Mouse (Mus musculus) erythroblast, adult 5-6 weeks (primary cell): Measurements from ENCODE around the gene Timm29. TPM values are rescaled to one million over a fixed set of nuclear protein-coding genes. Genes with fewer than 3 reads are reported as not detected.
A peak's percentile ranks its signal among the peaks of the same experiment; 100 is the strongest.

ENCODE experiments used
- ATAC-seq: replicated peaks from 2 replicates; pipeline ENCODE4 v1.8.0; 2016; ENCODE audit warnings: moderate number of reproducible peaks, mild to moderate bottlenecking, moderate TSS enrichment, inconsistent platforms; ENCODE audit not compliant: poor library complexity, low FRiP score, severe bottlenecking
- total RNA-seq, 2 experiments: library from RNA; stranded (forward) in 1 of 2; stranded (reverse) in 1 of 2; fragments of 150-400 nt in 1 of 2; fragments of 200-764, 138-1000 nt in 1 of 2; gene quantifications; 2 replicates each; pipeline versions ENCODE4 v1.2.3 to v1.2.4; 2015 to 2017; ENCODE audit warnings: low replicate concordance in 2 of 2

Timm29 gene
- total RNA-seq, 2 experiments from 2014 or later = 16.7 to 17.0 TPM

DNA sequence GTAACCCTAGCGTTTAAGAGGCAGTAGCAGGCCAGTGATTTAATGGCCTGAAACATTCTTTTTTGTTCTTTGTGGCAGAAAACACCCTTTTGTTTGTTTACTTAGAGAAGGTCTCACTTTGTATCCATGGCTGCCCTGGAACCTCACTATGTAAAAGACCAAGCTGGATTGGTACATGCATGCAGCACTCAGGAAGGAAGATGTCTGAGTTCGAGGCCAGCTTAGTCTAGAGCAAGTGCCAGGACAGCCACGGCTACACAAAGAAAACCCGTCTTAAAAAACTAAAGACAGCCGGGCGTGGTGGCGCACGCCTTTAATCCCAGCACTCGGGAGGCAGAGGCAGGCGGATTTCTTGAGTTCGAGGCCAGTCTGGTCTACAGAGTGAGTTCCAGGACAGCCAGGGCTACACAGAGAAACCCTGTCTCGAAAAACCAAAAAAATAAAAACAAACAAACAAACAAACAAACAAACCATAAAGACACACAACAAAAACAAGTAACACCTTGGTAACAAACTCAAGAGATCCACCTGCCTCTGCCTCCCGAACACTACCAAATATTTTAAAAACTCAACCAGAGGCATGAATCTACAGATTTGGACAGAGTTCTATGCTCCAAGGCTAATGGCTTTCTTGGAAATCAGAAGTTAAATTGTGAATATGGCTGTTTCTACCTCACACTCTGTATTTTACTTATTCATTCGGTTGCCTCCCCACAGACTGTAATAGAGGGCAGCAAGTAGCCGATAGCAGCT lies 22.5 kb downstream of the Timm29 start:
- ATAC-seq = no peak; the same call in 1 of the 2 replicates

DNA sequence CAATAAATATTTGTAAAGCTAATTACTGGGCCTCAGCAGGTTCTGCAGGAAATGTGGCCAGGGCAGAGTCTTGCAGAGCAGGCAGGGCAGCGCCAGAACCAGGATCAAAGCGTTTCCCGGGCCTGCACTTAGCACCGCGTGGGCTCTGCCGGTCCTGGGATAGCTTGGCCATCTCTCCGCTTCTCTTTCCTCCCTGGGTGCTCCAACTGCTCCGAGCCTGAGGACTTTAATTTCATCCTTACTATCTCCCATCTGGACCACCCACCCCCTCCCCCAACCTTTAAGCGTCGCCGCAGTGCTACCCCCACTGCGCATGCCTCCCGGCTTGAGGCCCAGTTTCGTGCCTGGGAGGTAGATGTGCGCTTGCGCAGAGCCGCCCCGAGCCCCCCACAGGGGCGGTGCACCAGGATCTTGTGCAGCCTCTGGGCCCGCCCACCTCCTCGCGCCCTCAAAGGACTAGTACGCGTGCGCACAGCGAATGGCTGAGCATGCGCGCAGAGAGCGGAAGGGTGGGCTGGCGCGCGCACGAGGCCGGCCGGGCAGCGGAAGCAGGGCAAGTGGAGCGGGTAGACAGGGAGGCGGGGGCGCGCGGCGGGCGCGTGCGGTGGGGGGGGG lies 23.2 kb downstream of the Timm29 start, which contains the start of gene Smarca4:
Smarca4 (plus strand) TSS at position 553 of the 615 bp plus-strand sequence.
- peak; percentile 96 for ATAC-seq

DNA sequence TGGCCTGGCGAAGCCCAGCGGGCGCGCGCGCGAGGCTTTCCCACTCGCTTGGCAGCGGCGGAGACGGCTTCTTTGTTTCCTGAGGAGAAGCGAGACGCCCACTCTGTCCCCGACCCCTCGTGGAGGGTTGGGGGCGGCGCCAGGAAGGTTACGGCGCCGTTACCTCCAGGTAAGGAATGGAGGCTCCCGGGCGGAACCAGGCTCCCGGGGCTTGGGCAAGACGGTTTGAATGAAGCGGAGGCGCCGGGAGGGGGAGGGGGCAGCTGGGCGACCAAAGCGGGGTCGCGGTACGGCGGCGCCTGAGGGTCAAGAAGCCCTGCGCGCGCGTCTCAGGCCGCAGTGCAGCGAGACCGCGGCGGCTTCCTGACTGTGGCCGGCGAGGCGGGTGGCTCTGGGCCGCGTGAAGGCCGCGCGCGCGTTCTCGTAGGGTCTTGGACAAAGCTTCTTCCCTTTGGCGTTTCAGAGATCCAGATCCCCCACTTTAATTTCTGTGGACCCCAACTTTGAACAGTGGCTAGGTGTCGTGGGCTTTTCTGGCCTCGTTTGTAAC lies 23.8 kb downstream of the Timm29 start:
- 0 out of 2 replicates have a peak, but pooled peaks have one; percentile 35 for ATAC-seq

DNA sequence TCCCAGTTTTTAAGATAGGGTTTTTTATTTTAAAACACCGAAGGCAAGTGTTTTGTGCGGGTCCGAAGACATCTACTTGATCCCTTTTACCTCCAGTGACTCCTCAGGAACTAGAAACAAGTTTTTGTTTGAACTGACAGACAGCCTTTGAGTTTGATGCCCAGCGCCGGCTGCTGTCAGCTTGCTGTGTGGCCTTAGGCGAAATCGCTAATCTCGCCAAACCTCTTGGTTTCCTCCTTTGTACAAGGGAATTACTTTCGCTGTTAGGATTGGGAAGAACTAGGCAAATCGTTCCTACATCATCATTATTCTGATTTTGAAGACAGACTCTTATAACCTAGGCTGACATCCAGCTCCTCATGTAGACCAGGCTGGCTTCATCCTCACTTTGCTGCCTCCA lies 24.5 kb downstream of the Timm29 start:
- ATAC-seq = peak; percentile 56

DNA sequence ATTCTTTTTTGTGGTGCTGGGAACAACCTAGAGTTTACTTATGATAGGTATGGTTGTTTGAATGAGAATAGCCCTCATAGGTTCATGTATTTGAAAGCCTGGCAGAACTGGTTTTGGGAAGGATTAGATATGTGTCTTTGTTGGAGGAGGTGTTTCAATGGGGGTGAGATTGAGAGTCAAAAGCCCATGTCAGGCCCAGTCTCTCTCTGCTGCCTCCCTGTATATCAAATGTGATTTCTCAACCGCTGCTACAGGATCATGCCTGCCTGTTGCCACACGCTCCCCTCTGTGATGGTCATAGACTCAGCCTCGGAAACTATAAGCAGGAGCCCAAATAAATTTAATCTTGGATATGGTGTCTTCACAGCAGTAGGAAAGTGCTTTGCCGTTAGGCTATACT lies 27.7 kb downstream of the Timm29 start:
- no peak for ATAC-seq

DNA sequence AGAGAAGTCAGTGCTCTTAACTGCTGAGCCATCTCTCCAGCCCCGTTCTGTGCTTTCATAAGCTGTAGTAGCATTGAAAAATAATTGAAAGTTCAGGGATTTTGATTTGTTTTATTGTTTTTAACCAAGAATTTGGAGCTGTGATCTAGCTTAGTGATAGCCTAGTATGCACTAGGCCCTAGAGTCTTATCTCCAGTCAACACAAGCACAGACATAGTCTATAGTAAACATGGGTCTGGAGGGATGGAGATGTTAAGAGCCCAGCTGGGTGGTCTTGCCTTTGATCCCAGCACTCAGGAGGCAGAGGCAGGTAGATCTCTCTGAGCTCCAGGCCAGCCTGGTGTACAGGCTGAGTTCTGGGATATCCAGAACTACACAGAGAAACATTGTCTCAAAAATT lies 30.2 kb downstream of the Timm29 start:
- no peak for ATAC-seq

DNA sequence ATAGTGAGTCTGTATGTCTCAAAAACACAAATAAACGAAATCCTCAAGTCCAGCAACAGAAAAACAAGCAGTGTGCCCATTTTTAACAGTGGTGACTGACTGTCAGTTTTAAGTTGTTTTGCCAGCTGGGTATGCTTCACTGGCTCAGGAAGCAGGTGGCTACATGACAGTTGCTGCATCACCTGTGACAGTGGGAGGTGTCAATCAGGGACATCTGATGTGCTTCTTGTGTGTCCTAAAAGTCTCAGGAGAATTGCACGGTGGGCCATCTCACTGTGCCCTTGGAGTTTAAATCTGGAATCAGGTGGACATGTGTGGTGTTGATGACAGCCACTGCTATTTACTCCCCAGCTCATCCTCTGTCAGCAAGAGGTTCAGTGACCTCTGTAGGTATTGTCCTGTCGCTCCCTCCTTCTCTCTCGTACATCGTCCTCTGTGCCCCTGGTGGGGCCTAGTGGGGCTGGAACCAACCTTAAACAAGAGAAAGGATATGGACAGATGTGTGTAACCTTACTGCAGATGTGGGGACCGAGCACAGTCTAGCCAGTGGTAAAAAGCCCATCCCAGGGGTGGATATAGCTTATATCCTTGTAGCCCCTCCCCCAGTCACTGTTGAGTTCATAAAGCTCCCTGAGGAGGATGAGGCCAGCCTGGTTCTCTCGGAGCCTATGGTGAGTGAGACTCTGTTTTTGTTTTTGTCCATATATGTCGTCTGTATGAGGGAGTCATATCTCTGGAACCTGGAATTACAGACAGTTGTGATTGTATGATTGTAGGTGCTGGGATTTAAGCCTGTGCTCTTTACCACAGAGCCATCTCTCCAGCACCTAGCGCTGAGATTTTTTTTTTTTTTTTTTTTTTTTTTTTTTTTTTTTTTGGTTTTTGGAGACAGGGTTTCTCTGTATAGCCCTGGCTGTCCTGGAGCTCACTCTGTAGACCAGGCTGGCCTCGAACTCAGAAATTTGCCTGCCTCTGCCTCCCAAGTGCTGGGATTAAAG lies 33.1 kb downstream of the Timm29 start:
- no peak for ATAC-seq

DNA sequence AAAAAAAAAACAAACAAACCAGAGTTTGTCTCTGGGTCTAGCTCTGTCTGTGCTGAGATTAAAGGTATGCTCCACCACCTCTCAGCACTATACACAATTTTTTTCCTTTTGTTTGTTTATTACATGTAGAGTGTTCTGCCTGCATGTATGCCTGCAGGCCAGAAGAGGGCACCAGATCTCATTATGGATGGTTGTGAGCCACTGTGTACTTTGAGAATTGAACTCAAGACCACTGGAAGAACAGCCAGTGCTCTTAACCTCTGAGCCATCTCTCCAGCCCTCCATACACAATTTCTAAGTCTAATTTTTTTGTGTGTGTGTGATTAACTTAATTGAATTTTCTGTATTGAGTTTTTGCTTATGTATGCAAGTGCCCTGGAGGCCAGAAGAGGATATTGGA lies 34.0 kb downstream of the Timm29 start:
- ATAC-seq = peak; percentile 39; the same call in 1 of the 2 replicates

DNA sequence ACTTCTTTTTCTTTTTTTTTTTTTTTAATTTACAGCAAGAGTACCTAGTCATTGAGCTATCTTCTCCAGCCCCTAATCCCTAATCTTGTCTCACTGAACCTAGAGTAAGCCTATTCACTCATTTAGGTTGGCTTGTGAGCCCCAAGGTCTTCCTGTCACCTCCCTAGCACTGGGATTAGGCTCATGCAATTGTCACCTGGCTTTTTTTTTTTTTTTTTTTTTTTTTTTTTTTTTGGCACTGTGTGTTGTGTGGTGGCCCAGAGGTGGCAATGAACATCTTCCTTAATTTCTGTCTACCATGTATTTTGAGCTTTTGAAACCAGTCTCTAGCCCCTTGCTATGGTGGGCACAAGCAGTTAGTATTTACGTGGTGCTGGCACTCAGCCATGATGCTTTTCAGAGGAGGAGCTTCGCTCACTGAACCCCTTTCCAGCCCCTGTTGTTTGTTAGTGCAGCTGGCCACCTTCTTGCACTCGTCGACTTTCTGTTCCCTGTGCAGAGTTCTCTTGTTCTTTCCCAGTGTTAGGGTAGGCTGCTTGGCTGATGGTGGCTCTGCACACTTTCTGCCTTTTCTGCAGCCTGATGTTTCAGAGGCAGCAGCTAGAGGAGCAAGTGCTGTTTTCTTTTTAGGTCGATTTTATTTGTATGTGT lies 34.7 kb downstream of the Timm29 start:
- no peak for ATAC-seq

DNA sequence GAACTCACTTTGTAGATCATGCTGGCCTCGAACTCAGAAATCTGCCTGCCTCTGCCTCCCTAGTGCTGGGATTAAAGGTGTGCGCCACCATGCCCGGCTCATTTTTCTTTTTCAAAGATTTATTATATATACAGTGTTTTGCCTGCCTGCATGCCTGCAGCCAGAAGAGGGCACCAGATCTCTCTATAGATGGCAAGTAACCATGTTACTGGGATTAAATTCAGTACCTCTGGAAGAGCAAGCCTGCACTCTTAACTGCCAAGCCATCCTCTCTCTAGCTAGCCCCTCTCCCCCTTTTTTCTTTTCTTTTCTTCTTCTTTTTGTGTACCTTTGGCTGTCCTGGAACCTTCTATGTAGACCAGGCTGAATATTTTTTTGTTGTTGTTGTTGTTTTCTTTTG lies 38.2 kb downstream of the Timm29 start:
- ATAC-seq = peak; percentile 75

DNA sequence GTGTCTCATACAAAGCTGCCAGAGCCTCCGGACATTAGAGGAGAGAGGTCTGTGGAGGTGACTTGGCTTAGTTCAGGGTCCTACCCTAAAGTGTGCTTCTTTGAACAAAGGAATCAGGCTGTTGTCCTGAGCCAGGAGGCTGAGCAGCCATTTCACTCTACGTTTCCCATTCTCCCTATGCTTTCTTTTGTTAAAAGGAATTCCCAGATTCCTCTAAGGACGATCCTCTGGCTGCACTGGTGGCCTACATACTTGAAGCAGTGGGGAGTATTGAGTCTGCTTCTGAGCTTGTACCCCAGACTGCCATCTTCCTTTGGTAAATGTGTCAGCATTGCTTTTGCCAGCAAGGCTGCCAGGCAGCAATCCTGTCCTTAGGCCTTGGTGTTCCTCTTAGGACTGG lies 40.6 kb downstream of the Timm29 start:
- ATAC-seq = no peak

DNA sequence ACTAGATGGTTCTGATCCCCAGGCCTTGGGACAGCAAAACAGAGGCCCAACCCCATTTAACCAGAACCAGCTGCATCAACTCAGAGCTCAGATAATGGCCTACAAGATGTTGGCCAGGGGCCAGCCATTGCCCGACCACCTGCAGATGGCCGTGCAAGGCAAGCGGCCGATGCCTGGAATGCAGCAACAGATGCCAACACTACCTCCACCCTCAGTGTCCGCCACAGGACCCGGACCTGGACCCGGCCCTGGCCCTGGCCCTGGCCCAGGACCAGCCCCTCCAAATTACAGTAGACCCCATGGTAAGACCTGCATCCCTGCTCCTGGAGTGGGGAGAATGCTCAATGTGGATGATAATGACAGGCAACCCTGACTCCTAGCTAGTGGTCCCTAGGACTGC lies 43.1 kb downstream of the Timm29 start:
- ATAC-seq = no peak

DNA sequence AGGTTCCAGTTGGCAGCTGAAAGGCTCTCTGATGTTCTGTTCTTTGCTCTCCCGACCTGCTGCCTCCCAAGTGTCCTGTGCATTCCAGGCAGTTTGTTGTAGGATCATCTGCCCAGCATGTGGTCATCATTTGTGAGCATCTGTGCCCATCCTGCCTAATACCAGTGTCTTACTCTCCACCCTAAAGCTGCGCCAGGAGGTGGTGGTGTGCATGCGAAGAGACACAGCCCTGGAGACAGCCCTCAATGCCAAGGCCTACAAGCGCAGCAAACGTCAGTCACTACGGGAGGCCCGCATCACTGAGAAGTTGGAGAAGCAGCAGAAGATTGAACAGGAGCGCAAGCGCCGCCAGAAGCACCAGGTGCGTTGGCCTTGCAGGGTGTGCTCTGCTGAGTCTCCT lies 46.5 kb downstream of the Timm29 start:
- no peak for ATAC-seq

Other genes with a start within 250 kb of the Timm29 start
- gene Ilf3, start 224.9 kb upstream of the Timm29 start, total RNA-seq (2015; ENCODE audit: low replicate concordance) = 12.5 and 15.2 TPM in 2 replicates
- gene Ilf3, start 224.9 kb upstream of the Timm29 start, total RNA-seq (2017; ENCODE audit: low replicate concordance) = 14.2 and 16.5 TPM in 2 replicates
- gene Qtrt1, start 180.9 kb upstream of the Timm29 start, total RNA-seq (2015; ENCODE audit: low replicate concordance) = 1.7 and 8.8 TPM in 2 replicates
- gene Qtrt1, start 180.9 kb upstream of the Timm29 start, total RNA-seq (2017; ENCODE audit: low replicate concordance) = 1.4 and 5.1 TPM in 2 replicates
- gene Dnm2, start 167.8 kb upstream of the Timm29 start, total RNA-seq (2015; ENCODE audit: low replicate concordance) = 40.5 and 46.4 TPM in 2 replicates
- gene Dnm2, start 167.8 kb upstream of the Timm29 start, total RNA-seq (2017; ENCODE audit: low replicate concordance) = 72.2 and 100 TPM in 2 replicates
- gene Tmed1, start 82.5 kb upstream of the Timm29 start, total RNA-seq (2015; ENCODE audit: low replicate concordance) = 2.1 and 3.6 TPM in 2 replicates
- gene Tmed1, start 82.5 kb upstream of the Timm29 start, total RNA-seq (2017; ENCODE audit: low replicate concordance) = 0.85 and 5.9 TPM in 2 replicates
- 37.3 and 39.5 TPM in 2 replicates for gene AB124611, start 66.5 kb upstream of the Timm29 start, total RNA-seq (2015; ENCODE audit: low replicate concordance)
- 39.3 and 42.3 TPM in 2 replicates for gene AB124611, start 66.5 kb upstream of the Timm29 start, total RNA-seq (2017; ENCODE audit: low replicate concordance)
- 35.7 and 90.5 TPM in 2 replicates for gene Carm1, start 45.8 kb upstream of the Timm29 start, total RNA-seq (2015; ENCODE audit: low replicate concordance)
- gene Carm1, start 45.8 kb upstream of the Timm29 start, total RNA-seq (2017; ENCODE audit: low replicate concordance) = 51.5 and 54.9 TPM in 2 replicates
- 1.3 and 2.3 TPM in 2 replicates for gene Yipf2, start 106 bp downstream of the Timm29 start, total RNA-seq (2015; ENCODE audit: low replicate concordance)
- 2.6 and 5.7 TPM in 2 replicates for gene Yipf2, start 106 bp downstream of the Timm29 start, total RNA-seq (2017; ENCODE audit: low replicate concordance)
- gene Smarca4, start 23.4 kb downstream of the Timm29 start, total RNA-seq (2015; ENCODE audit: low replicate concordance) = 18.4 and 19.6 TPM in 2 replicates
- gene Smarca4, start 23.4 kb downstream of the Timm29 start, total RNA-seq (2017; ENCODE audit: low replicate concordance) = 25.8 and 33.6 TPM in 2 replicates
- 2.5 and 6.9 TPM in 2 replicates for gene Ldlr, start 130.8 kb downstream of the Timm29 start, total RNA-seq (2015; ENCODE audit: low replicate concordance)
- gene Ldlr, start 130.8 kb downstream of the Timm29 start, total RNA-seq (2017; ENCODE audit: low replicate concordance) = 3.7 and 5.4 TPM in 2 replicates
- gene Spc24, start 167.6 kb downstream of the Timm29 start, total RNA-seq (2015; ENCODE audit: low replicate concordance) = 28.0 and 63.8 TPM in 2 replicates
- 23.6 and 31.9 TPM in 2 replicates for gene Spc24, start 167.6 kb downstream of the Timm29 start, total RNA-seq (2017; ENCODE audit: low replicate concordance)
- gene Kank2, start 206.0 kb downstream of the Timm29 start, total RNA-seq (2015; ENCODE audit: low replicate concordance) = 1.2 TPM in 1 of 2 replicates, not detected in the other
- gene Kank2, start 206.0 kb downstream of the Timm29 start, total RNA-seq (2017; ENCODE audit: low replicate concordance) = 0.09 TPM in 1 of 2 replicates, not detected in the other
- 1.3 TPM in 1 of 2 replicates, not detected in the other for gene Angptl8, start 242.8 kb downstream of the Timm29 start, total RNA-seq (2015; ENCODE audit: low replicate concordance)
- gene Angptl8, start 242.8 kb downstream of the Timm29 start, total RNA-seq (2017; ENCODE audit: low replicate concordance) = not detected in 2 replicates